Mouse (Mus musculus): ENCODE data around the gene Pnpt1.

Gene Pnpt1

DNA sequence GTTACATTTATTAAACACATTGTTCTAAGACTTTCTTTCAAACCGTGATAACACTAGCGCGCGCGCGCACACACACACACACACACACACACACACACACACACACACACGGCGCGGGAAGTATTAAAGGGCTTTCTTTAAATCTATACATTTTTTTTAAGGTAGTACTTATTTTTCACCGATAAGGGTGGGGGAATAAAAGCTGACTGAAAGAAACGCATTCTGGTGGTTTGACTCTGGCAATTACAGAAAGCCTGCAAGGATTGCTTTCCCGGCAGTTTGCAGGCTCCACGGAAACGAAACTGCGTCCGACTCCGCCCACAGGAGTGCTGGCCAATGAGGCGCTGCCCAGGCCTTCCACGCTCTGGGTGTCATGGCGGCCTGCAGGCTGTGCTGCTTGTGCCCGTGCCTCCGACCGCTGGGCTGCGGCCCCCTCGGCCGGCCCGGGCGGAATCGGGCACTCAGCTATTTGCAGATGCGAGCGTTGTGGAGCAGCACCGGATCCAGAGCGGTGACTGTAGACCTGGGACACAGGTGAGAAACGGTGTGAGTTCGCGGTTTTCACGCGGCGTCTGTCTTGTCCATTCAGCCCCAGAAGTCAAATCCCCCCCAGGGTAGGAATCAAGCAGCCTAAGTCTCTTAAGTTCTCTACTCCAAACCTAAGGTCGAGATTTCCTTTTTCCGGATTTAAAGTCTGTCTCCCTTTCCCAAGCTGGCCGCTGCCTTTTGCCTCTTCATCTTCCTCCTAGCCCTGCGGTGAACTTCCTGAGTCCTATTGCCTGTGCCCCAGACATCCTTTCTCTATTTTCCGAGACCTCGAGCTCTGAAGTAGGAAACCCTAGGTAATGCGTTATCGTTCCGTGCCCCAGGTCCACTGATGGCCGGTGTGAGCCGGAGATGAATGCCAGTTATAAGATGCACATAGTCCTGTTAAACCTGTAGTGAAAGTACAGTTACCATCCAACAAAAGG is at the start of gene Pnpt1:
Pnpt1 (plus strand) TSS at position 360 of the 971 bp plus-strand sequence.
- peak; percentile 92 for DNase-seq (ENCODE audit: low read depth, low spot score)

- DNase-seq (ENCODE audit: low read depth, low spot score): no peak
Measured at GRCm38 (mm10) chr11:29092403-29092802, 38.1 kb upstream of the Pnpt1 start.

DNA sequence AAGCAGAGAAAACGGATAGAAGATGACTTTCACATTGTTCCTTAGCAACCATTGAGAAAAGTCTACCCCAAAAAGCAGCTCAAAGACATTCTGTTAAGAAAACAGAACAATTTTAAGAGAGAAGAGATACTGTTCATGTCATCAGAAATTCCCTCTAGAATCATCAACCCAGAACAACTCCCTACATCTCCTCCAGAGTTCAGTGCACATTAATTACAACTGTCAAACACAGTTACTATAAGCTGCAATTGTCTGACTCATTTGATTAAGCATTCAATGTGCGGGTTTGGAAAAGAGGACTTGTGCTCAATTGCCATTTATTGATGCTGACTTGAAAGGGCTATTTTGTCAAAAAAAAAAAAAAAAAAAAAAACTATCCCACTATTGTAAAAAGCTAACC is 31.6 kb upstream of the Pnpt1 start:
- no peak for DNase-seq (ENCODE audit: low read depth, low spot score)

DNA sequence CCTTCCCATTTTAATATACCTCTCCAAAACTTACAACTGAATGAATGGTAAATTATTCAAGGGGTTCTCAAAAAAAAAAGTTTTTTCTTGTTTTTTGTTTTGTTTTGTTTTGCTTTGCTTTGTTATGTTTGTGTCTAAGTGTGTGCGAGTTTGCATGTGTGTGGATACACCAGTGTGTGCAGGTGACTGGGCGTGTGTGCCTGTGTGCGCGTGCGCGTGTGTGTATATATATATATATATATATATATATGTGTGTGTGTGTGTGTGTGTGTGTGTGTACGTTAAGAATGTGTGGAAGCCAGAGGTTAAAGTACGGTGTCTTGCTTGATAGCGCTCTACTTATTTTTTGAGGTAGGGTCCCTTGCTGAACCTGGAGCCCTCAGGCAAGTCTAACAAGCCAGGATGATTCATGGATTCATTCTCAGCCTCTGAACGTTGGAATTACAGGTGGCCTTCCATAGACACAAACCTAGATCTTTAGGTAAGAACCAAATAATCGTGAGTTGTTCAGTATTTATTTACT is 621 bp upstream of the Pnpt1 start:
- no peak for DNase-seq (ENCODE audit: low read depth, low spot score)

- DNase-seq (ENCODE audit: low read depth, low spot score): no peak
Measured at GRCm38 (mm10) chr11:29140671-29141070, 10.1 kb downstream of the Pnpt1 start.

DNA sequence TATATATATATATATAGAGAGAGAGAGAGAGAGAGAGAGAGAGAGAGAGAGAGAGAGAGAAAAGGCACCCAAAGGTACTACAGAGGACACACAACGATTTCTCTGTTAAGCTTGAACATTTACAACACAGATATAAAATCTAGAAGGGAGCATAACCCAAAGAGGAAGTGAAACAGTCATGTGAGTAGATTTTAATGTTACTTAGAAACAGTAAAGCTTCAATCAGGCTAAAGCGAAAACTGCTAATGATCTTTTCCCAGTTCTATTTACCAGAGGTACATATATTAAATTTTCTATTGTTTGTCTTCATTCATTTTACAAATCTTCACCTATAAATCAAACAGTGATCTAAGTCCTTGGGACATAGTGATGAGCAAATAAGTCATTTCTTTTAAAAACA is 18.4 kb downstream of the Pnpt1 start:
- no peak for DNase-seq (ENCODE audit: low read depth, low spot score)

DNA sequence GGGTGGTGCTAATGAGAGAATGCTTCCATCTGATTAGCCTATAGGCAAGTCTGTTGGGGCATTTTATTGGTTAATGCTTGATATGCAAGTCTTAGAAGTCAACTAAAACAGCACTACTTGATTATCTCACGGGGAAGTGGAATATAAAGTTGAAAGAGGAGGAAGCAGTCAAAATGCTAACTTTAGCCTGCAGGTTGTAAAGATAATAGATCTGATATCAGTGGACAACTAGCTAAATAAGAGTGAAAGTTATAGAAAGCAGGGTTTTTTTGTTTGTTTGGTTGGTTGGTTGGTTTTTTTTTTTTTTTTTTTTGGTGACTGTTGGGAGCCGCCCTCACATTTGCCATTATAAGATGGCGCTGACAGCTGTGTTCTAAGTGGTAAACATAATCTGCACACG is 33.0 kb downstream of the Pnpt1 start:
- no peak for DNase-seq (ENCODE audit: low read depth, low spot score)

DNA sequence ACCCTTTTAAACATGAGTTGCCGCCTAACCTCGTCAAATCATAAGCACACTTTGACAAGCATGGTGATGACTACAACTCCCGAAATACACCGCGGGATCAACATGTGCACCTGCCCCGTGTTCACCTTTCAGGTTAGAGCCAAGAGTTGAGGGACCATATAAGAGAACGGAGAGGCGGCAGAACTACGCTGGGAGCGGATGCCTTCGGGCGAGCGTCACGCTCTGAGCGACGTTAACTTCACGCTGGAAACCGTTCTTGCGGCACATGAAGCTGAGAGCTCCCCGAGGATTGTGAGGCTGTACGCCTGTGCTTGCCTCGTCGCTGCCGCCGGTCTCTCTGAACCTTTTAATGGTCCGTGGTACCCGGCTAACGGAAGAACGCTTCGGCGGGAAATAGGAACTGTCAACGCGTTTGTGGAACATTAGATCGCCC is 41.4 kb downstream of the Pnpt1 start:
- DNase-seq (ENCODE audit: low read depth, low spot score): peak; percentile 28

DNA sequence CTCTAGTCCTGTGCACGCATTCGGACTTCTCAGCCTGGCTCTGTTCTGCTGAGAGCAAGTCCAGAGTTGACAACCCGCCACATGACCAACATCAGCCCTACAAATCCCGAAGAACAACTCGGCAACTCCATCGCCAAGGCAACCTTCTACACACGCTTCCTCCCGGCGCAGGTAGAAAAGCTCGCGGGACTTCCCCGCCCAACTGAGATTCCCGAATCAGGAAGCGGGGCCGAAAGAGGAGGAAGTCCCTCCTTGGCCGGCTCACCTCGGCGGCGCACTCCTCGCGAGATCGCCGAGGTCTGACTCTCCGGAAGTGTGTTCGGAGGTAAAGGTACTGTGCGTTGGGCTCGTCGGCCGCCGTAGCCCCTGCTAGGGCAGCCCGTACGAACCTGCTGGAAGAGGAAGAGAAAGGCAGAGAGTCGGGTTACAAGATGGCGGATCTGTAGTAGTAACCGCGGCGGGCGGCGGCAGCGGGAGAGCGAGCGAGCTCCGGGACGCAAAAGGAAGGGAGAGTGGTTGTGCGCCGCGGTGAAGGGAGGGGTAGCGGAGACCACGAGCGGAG is 42.1 kb downstream of the Pnpt1 start, which contains the start of gene Ppp4r3b:
Ppp4r3b (plus strand) TSS at position 328 of the 562 bp plus-strand sequence.
- DNase-seq (ENCODE audit: low read depth, low spot score): peak; percentile 99

DNA sequence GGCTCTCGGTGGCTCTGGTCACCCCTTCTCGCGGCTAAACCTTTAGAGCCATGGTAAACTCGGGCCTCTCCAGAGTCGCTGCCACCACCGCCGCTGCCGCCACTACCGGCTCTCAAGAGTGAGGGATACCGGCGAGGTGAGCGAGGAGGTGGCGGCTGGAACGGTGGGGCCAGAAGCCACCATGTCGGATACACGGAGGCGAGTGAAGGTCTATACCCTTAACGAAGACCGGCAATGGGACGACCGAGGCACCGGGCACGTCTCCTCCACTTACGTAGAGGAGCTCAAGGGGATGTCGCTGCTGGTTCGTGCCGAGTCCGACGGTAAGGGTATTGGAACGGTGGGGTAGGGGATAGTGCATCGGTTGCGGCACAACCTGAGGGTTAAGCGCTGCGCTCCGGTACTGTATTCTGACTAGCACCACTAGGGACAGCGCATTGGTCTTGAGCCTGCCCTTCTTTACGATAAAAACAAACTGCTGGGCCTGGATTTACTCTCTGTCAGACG is 42.6 kb downstream of the Pnpt1 start:
- peak; percentile 75 for DNase-seq (ENCODE audit: low read depth, low spot score)

GRCm38 (mm10) chr11:29173706-29174436 is 43.3 kb downstream of the Pnpt1 start:
- DNase-seq (ENCODE audit: low read depth, low spot score): peak; percentile 2

DNA sequence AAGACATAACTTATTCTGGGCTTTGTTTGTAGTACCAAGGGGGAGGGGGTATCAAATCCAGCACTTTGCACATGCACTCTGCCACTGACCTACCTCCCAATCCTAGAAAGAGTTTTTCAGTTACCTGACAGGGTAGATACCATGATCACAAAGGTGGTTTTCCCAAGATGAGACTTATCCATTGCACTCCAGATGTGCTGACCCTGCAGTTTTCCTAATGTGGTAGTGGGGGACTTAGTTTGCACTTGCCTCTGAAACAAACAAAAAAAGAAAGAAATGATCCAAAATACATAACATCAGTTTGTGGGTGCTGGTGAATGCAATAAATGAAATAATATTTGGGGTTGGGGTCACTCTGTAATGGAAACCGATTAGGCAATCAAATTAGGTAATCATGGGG is 48.8 kb downstream of the Pnpt1 start:
- DNase-seq (ENCODE audit: low read depth, low spot score): no peak

GRCm38 (mm10) chr11:29180657-29181056 is 50.1 kb downstream of the Pnpt1 start:
- no peak for DNase-seq (ENCODE audit: low read depth, low spot score)

DNA sequence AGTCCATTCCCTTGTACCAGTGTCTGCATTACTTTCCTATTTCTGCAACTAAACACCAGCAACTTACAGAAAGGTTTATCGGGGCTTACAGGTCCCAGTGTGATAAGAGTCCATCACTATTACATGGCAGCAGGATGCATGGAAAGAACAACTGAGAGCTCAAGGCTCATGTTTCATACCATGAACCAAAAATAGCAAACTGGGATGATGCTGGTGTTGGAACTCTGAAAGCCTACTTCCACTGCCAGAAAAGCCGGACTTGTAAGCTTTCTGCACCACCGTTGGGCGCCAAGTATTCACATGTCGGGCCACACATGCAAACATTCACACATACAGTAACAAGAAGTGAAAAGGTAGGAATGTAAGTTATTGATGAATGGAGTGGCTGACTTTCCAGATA is 51.2 kb downstream of the Pnpt1 start:
- DNase-seq (ENCODE audit: low read depth, low spot score): no peak

DNA sequence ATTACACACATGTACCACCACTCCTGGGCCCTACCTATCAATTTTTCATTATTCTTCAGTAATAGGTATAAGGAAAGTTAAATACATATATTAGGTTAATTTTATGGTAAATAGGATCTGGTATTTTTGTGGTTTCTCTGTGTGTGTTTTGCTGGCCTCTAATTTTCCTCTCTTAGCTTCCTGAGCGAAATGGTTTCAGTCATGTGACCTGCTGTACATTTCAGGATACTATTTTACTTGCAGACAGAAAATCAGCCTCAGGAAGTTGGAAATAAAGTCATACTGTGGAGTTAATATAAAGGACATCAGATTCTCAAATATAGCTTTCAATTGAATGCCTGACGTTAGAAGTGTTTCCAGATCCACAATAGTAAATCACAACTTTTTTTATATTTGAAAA is 58.4 kb downstream of the Pnpt1 start:
- DNase-seq (ENCODE audit: low read depth, low spot score): no peak

- DNase-seq (ENCODE audit: low read depth, low spot score): no peak
Measured at GRCm38 (mm10) chr11:29203653-29204052, 73.1 kb downstream of the Pnpt1 start.

DNA sequence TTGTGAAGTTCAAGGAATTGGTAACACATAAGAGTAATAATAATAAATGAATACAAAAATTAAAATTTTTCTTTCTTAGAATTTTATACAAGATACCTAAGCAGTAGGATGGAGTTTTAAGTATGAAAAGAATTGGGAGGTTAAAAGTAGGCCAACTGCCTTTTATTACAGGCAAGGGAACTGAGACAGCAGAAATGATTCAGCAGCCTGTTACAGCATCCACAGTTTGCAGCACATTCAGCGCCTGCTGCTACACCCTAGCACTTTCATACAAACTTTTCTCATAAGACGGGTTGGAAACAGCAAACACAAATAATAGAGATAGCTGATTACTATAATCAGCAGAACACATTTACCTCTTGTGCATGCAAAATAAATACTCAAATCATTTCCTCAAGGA is 79.2 kb downstream of the Pnpt1 start:
- no peak for DNase-seq (ENCODE audit: low read depth, low spot score)
